Mouse (Mus musculus) adrenal gland, adult 10 weeks (tissue): ENCODE data around the gene U90926. TPM values are rescaled to one million over a fixed set of nuclear protein-coding genes. Genes with fewer than 3 reads are reported as not detected.

Experiments used
- polyA plus RNA-seq: library from polyadenylated mRNA; stranded (reverse); fragments of 350-450 nt; fragmentation: Illumina TruSeq; extraction: RNeasy Lipid Tissue Mini Kit (QIAGEN cat#74804); gene quantifications from one replicate; pipeline ENCODE4 v1.2.3, GENCODE M21; 2014; ENCODE audit warnings: low read depth, low replicate concordance

U90926 gene
- polyA plus RNA-seq: not detected

GRCm38 (mm10) chr5:92215308-92215707 lies at the start of gene U90926:
Gene U90926 (minus strand): TSS chr5:92215408.

GRCm38 (mm10) chr5:92256218-92256617 lies 41.0 kb upstream of the U90926 start, which contains the start of gene Ppef2:
Gene Ppef2 (minus strand): TSS chr5:92256278.

Other genes starting within 250 kb of the U90926 start
- gene Odaph, start 227.9 kb downstream of the U90926 start, polyA plus RNA-seq: not detected
- gene Cdkl2, start 171.5 kb downstream of the U90926 start, polyA plus RNA-seq: 18.2 TPM
- 484 TPM for gene G3bp2, start 131.7 kb downstream of the U90926 start, polyA plus RNA-seq
- gene Uso1, start 77.5 kb downstream of the U90926 start, polyA plus RNA-seq: 237 TPM
- not detected for gene Ppef2, start 40.9 kb upstream of the U90926 start, polyA plus RNA-seq
- 5.3 TPM for gene Naaa, start 62.8 kb upstream of the U90926 start, polyA plus RNA-seq
- 20.0 TPM for gene Sdad1, start 95.1 kb upstream of the U90926 start, polyA plus RNA-seq
- 5.4 TPM for gene Cxcl9, start 112.7 kb upstream of the U90926 start, polyA plus RNA-seq
- 25.2 TPM for gene Art3, start 116.4 kb upstream of the U90926 start, polyA plus RNA-seq
- 1.7 TPM for gene Cxcl10, start 133.5 kb upstream of the U90926 start, polyA plus RNA-seq
- 49.7 TPM for gene Nup54, start 219.8 kb upstream of the U90926 start, polyA plus RNA-seq